Mouse (Mus musculus) T-cell, adult 2 months (primary cell): ENCODE data around the gene B230104I21Rik.

ENCODE experiments used
- DNase-seq: peaks from one replicate; pipeline ENCODE4 v3.0.0; 2022; ENCODE audit warnings: low spot score

The B230104I21Rik gene

DNA sequence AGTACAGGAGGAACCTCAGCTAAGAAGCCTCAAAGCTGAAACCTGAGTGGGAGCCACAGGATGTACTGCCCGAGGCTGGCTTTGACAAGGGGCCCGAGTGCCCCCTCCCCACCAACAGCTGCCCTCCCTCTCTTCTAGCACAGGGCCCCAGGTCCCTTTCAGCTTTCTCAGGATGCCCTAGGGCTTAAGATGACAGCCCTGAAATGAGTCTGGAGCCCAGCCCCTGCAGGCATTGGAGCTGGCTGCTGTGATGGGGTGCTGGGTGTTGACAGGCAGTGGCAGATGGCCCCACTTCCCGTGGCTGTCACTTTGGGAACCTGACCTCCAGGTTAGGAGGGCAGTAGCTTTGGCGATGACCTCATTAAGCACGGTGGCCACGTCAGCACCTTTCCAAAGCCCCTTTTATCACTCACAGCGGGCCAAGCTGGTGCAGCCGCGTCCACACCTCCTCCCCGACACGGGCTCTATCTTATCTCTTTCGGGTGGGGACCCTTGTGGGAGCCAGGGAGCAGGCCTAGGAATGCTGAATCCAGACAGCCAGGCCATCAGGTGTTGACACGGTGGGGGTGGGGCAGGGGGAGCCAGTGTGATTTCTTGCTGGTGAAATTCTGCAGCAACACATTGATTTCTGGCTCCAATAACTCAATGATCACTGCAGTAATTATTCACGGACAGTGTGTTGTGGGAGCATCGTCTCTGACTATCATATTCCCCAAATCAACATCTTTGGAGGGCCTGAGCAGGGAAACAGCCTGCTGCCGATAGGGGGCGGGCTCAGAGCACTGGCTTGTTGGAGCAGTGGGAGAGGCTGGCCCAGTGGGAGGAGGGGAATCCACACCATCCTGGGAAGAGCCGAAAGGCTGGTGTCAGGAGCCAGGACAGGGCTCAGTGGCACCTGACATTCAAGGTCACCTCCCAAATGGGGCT is 57.5 kb downstream of the B230104I21Rik start:
- no peak for DNase-seq

DNA sequence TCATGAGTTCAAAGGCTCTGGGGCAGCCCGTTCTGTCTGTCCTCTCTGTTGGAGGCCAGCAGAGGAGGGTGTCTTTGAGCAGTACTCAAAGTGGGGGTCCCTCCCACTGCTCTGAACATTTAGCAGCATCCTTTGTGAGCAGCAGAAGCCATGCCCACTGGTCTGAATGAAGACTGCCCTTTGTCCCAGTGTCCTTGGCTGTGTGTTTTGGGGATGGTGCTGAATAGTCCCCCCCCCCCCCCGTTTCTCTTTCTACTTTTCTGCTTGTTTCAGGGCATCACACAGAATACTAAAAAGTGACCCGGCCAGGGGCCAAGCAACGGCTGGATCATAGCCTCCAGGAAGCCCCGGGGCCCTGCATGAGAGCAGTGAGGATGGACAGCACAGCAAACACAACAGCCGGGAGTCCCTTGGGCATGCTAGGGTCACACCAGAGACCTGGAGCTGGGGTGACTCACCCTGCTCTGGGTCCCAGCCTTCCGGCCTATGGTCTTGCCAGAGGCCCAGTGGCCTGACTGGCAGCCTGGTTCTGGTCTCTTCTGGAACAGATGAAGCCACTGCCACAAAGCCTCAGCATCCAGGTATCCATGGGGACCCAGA is 58.3 kb downstream of the B230104I21Rik start:
- DNase-seq: no peak

DNA sequence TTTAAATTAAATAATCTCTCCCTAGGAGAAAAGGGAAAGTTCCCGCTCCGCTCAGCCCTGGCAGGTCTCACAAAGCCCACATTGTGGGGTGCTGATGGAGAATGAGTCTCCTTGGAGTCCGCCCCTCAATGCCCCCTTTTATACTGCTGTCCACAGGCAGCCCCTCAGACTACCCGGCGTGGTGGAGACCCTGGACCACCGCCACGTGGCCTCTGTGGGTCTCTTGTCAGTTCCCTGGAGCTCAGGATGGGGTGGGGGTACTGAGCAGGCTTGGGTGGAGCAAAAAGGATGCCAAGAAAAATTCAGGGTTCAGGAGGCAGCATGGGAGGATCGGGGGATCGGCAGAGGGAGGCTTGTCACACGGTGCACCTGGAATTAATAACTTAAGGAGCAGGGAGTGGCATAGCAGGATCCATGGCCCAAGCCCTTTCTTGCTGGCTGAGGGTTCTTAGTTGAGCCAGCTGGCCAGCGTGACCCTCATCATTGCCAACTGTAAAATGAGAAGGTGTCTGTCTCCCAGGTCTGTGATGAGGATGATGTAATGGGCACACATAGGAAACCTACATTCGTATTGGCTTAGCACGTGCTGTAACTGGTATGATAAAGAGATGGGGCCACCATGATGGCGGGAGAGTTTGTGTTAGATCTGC is 60.9 kb downstream of the B230104I21Rik start:
- DNase-seq: no peak
